21 mouse cellular contexts compared by ENCODE assay signal in genomic region chr1:144421374-144421773, GRCm38 (mm10).
A peak's percentile ranks its signal among the peaks of the same experiment; 100 is the strongest.
DNase-seq lines count a peak whose midpoint lies in the region; ATAC-seq and TF ChIP-seq lines count a peak whose summit lies in the region.
"Had no signal": no experiment of that assay in that cellular context is flagged by ENCODE, and none has a peak within 500 bp of the region (broad histone marks: within the 10 kb centered on the region; RNA-seq: fewer than 3 reads in every experiment).

No protein-coding gene starts in this region.

- H3K27me3 ChIP-seq in hindbrain, embryonic 16.5 days (replicated peaks; ENCODE audit: control insufficient read depth, insufficient read depth, low read length), result no peaks in the 10 kb centered on the region
- H3K27me3 ChIP-seq in hindbrain, embryonic 13.5 days, result no peaks in the 10 kb centered on the region
- H3K27me3 ChIP-seq in midbrain, postnatal 0 days (ENCODE audit: insufficient read depth, low read length), result no peaks in the 10 kb centered on the region
- no peaks in the 10 kb centered on the region for H3K27me3 ChIP-seq in midbrain, embryonic 13.5 days
- H3K27me3 ChIP-seq in neural tube, embryonic 15.5 days (replicated peaks), result no peaks in the 10 kb centered on the region
- H3K27me3 ChIP-seq: forebrain, embryonic 13.5 days; hindbrain, embryonic 12.5 days had no signal

- H3K27ac ChIP-seq in hindbrain, embryonic 16.5 days (ENCODE audit: low read depth, low read length), result no peak overlapping the region
- H3K27ac ChIP-seq in hindbrain, embryonic 13.5 days, result no peak overlapping the region
- H3K27ac ChIP-seq in midbrain, postnatal 0 days (ENCODE audit: low read depth, low read length), result no peak overlapping the region
- no peak overlapping the region for H3K27ac ChIP-seq in midbrain, embryonic 13.5 days
- no peak overlapping the region for H3K27ac ChIP-seq in neural tube, embryonic 15.5 days (replicated peaks)
- H3K27ac ChIP-seq: forebrain, embryonic 10.5 days; forebrain, embryonic 13.5 days; heart, adult 2 months; hindbrain, embryonic 12.5 days had no signal

- WGBS in hindbrain, embryonic 16.5 days, result 67% methylated on average over 2 of the region's 2 CpGs
- 64% methylated on average over 2 of the region's 2 CpGs for WGBS in hindbrain, embryonic 13.5 days
- WGBS in midbrain, postnatal 0 days, result 82% methylated on average over 2 of the region's 2 CpGs
- 77% methylated on average over 2 of the region's 2 CpGs for WGBS in midbrain, embryonic 13.5 days
- 36% methylated on average over 2 of the region's 2 CpGs for WGBS in neural tube, embryonic 15.5 days

- no peak overlapping the region for H3K9ac ChIP-seq in hindbrain, embryonic 16.5 days (ENCODE audit: low read depth, low read length)
- H3K9ac ChIP-seq in hindbrain, embryonic 13.5 days, result no peak overlapping the region
- H3K9ac ChIP-seq in midbrain, postnatal 0 days (replicated peaks; ENCODE audit: low read length, poor library complexity, severe bottlenecking), result no peak overlapping the region
- H3K9ac ChIP-seq in midbrain, embryonic 13.5 days (replicated peaks), result no peak overlapping the region
- H3K9ac ChIP-seq in neural tube, embryonic 15.5 days (replicated peaks), result no peak overlapping the region
- H3K9ac ChIP-seq: forebrain, embryonic 13.5 days; hindbrain, embryonic 12.5 days had no signal

- no peaks in the 10 kb centered on the region for H3K9me3 ChIP-seq in hindbrain, embryonic 16.5 days (ENCODE audit: control insufficient read depth, low read length)
- no peaks in the 10 kb centered on the region for H3K9me3 ChIP-seq in hindbrain, embryonic 13.5 days
- H3K9me3 ChIP-seq in midbrain, postnatal 0 days (ENCODE audit: low read length), result no peaks in the 10 kb centered on the region
- no peaks in the 10 kb centered on the region for H3K9me3 ChIP-seq in midbrain, embryonic 13.5 days
- no peaks in the 10 kb centered on the region for H3K9me3 ChIP-seq in neural tube, embryonic 15.5 days (replicated peaks)
- H3K9me3 ChIP-seq: forebrain, embryonic 10.5 days; forebrain, embryonic 13.5 days; hindbrain, embryonic 12.5 days had no signal

- no peak for TF ChIP-seq CTCF in midbrain, postnatal 0 days (IDR thresholded peaks at IDR 0.05)

- H3K36me3 ChIP-seq in hindbrain, embryonic 16.5 days (ENCODE audit: control insufficient read depth, insufficient read depth, low read length), result no peaks in the 10 kb centered on the region
- no peaks in the 10 kb centered on the region for H3K36me3 ChIP-seq in hindbrain, embryonic 13.5 days
- H3K36me3 ChIP-seq in midbrain, postnatal 0 days (ENCODE audit: insufficient read depth, low read length), result no peaks in the 10 kb centered on the region
- no peaks in the 10 kb centered on the region for H3K36me3 ChIP-seq in midbrain, embryonic 13.5 days
- H3K36me3 ChIP-seq in neural tube, embryonic 15.5 days, result no peaks in the 10 kb centered on the region
- H3K36me3 ChIP-seq: forebrain, embryonic 10.5 days; hindbrain, embryonic 12.5 days had no signal

- H3K4me3 ChIP-seq in hindbrain, embryonic 16.5 days (ENCODE audit: low read length), result no peak overlapping the region
- no peak overlapping the region for H3K4me3 ChIP-seq in hindbrain, embryonic 13.5 days
- no peak overlapping the region for H3K4me3 ChIP-seq in midbrain, postnatal 0 days (ENCODE audit: low read depth, low read length)
- H3K4me3 ChIP-seq in midbrain, embryonic 13.5 days (replicated peaks), result no peak overlapping the region
- no peak overlapping the region for H3K4me3 ChIP-seq in neural tube, embryonic 15.5 days (replicated peaks)
- H3K4me3 ChIP-seq: forebrain, embryonic 10.5 days; forebrain, embryonic 13.5 days; heart, adult 2 months; hindbrain, embryonic 12.5 days had no signal

- H3K4me1 ChIP-seq in hindbrain, embryonic 16.5 days (ENCODE audit: control insufficient read depth, insufficient read depth, low read depth, low read length), result no peaks in the 10 kb centered on the region
- no peaks in the 10 kb centered on the region for H3K4me1 ChIP-seq in hindbrain, embryonic 13.5 days (replicated peaks)
- no peaks in the 10 kb centered on the region for H3K4me1 ChIP-seq in midbrain, postnatal 0 days (ENCODE audit: insufficient read depth, low read length)
- no peaks in the 10 kb centered on the region for H3K4me1 ChIP-seq in midbrain, embryonic 13.5 days (replicated peaks)
- H3K4me1 ChIP-seq in neural tube, embryonic 15.5 days, result no peaks in the 10 kb centered on the region
- H3K4me1 ChIP-seq: forebrain, embryonic 10.5 days; forebrain, embryonic 13.5 days; hindbrain, embryonic 12.5 days had no signal

- ATAC-seq in hindbrain, embryonic 16.5 days, result peak; percentile 54; the same call in 1 of the 2 replicates
- no peak for ATAC-seq in hindbrain, embryonic 13.5 days (ENCODE audit: low FRiP score)
- no peak for ATAC-seq in midbrain, postnatal 0 days (ENCODE audit: low FRiP score)
- ATAC-seq in midbrain, embryonic 13.5 days, result no peak
- peak; percentile 59; the same call in 1 of the 2 replicates for ATAC-seq in neural tube, embryonic 15.5 days (ENCODE audit: low FRiP score)
- ATAC-seq: CD4-positive, CD25-positive, alpha-beta regulatory T cell, adult 4 months; forebrain, embryonic 13.5 days; forebrain, embryonic 16.5 days had no signal

- peak; percentile 13 for DNase-seq in midbrain, postnatal 0 days (ENCODE audit: low spot score)
- no peak for DNase-seq in right cerebral cortex, postnatal 10 days (ENCODE audit: low spot score in 2 of 2)
- DNase-seq in kidney, adult 18-20 months, result no peak
- DNase-seq: adrenal gland, adult 2 months; adrenal gland, postnatal 14 days; cerebellum, adult 11 months; cerebellum, adult 2 months; cerebellum, adult 9-11 months; gastrocnemius, postnatal 10 days; gastrocnemius, postnatal 36 days; heart, adult 2 months had no signal

- H3K4me2 ChIP-seq in hindbrain, embryonic 16.5 days (ENCODE audit: low read length), result no peak overlapping the region
- H3K4me2 ChIP-seq in hindbrain, embryonic 13.5 days, result no peak overlapping the region
- no peak overlapping the region for H3K4me2 ChIP-seq in midbrain, postnatal 0 days (ENCODE audit: low read depth, low read length, poor library complexity, severe bottlenecking)
- no peak overlapping the region for H3K4me2 ChIP-seq in midbrain, embryonic 13.5 days (replicated peaks)
- no peak overlapping the region for H3K4me2 ChIP-seq in neural tube, embryonic 15.5 days
- H3K4me2 ChIP-seq: forebrain, embryonic 13.5 days; heart, embryonic 11.5 days; hindbrain, embryonic 12.5 days had no signal

Comparison
In these comparisons a context has a peak if more than half of its experiments do, and no peak if none do; other contexts are left out.
1. ATAC-seq: peak in hindbrain, embryonic 16.5 days (single experiment) and neural tube, embryonic 15.5 days (single experiment); none in hindbrain, embryonic 13.5 days (single experiment), midbrain, postnatal 0 days (single experiment) and midbrain, embryonic 13.5 days (single experiment).